Mouse (Mus musculus) myocyte (in vitro differentiated cells): Measurements from ENCODE around the gene Ttpal. TPM values are rescaled to one million over a fixed set of nuclear protein-coding genes. Genes with fewer than 3 reads are reported as not detected.

Experiments
- H3K27me3 ChIP-seq: one replicate; pipeline ENCODE4 v1.6.1; 2011; ENCODE audit not compliant: control insufficient read depth, insufficient read depth, insufficient read length
- H3K36me3 ChIP-seq: one replicate; pipeline ENCODE4 v1.6.1; 2011; ENCODE audit not compliant: control insufficient read depth, insufficient read depth
- H3K4me2 ChIP-seq: one replicate; pipeline ENCODE4 v1.6.1; 2011; ENCODE audit warnings: low read depth, control low read depth
- H3K4me3 ChIP-seq: one replicate; pipeline ENCODE4 v1.5.1; 2011; ENCODE audit warnings: mild to moderate bottlenecking, control low read depth, moderate library complexity
- H3K79me2 ChIP-seq: one replicate; pipeline ENCODE4 v1.6.1; 2011; ENCODE audit not compliant: control insufficient read depth, insufficient read depth
- H3ac ChIP-seq: one replicate; pipeline ENCODE4 v1.6.1; 2011; ENCODE audit not compliant: control insufficient read depth, insufficient read length
- CEBPB ChIP-seq: IDR thresholded peaks from 2 replicates; pipeline ENCODE4 v1.6.1; 2011; ENCODE audit warnings: mild to moderate bottlenecking, moderate library complexity; ENCODE audit not compliant: poor library complexity, insufficient read depth, severe bottlenecking
- E2F4 ChIP-seq: IDR thresholded peaks from one replicate; pipeline ENCODE4 v1.6.1; 2011; ENCODE audit warnings: mild to moderate bottlenecking, control low read depth, moderate library complexity; ENCODE audit not compliant: insufficient read depth
- MAX ChIP-seq: IDR thresholded peaks from one replicate; pipeline ENCODE4 v1.6.1; 2011; ENCODE audit warnings: low read depth, mild to moderate bottlenecking, control low read depth
- MYOD1 ChIP-seq, 3 experiments: IDR thresholded peaks; one replicate each; pipeline ENCODE4 v1.6.1; 2011; ENCODE audit warnings: control low read depth in 2 of 3, low read depth in 2 of 3, mild to moderate bottlenecking in 2 of 3, moderate library complexity in 1 of 3; ENCODE audit not compliant: insufficient read length in 2 of 3, control insufficient read depth in 1 of 3
- MYOG ChIP-seq, 3 experiments: IDR thresholded peaks; one replicate each; pipeline ENCODE4 v1.6.1; 2011; ENCODE audit warnings: control low read depth in 2 of 3, low read depth in 2 of 3, mild to moderate bottlenecking in 2 of 3; ENCODE audit not compliant: insufficient read length in 2 of 3, control insufficient read depth in 1 of 3, insufficient read depth in 1 of 3
- POLR2A ChIP-seq: IDR thresholded peaks from one replicate; pipeline ENCODE4 v1.6.1; 2011; ENCODE audit warnings: low read depth, mild to moderate bottlenecking, control low read depth, moderate library complexity; ENCODE audit not compliant: insufficient read length
- POLR2AphosphoS2 ChIP-seq: IDR thresholded peaks from one replicate; pipeline ENCODE4 v1.6.1; 2011; ENCODE audit warnings: low read depth, control low read depth; ENCODE audit not compliant: insufficient read length
- REST ChIP-seq: IDR thresholded peaks from one replicate; pipeline ENCODE4 v1.6.1; 2011; ENCODE audit warnings: mild to moderate bottlenecking, control low read depth, moderate library complexity; ENCODE audit not compliant: insufficient read depth, insufficient read length
- SRF ChIP-seq: IDR thresholded peaks from one replicate; pipeline ENCODE4 v1.6.1; 2011; ENCODE audit warnings: low read depth; ENCODE audit not compliant: control insufficient read depth, insufficient read length
- TCF12 ChIP-seq: IDR thresholded peaks from one replicate; pipeline ENCODE4 v1.6.1; 2011; ENCODE audit warnings: mild to moderate bottlenecking, control low read depth; ENCODE audit not compliant: poor library complexity, insufficient read depth, severe bottlenecking
- TCF3 ChIP-seq: IDR thresholded peaks from one replicate; pipeline ENCODE4 v1.6.1; 2011; ENCODE audit warnings: low read depth, control low read depth; ENCODE audit not compliant: insufficient read length
- USF1 ChIP-seq: IDR thresholded peaks from one replicate; pipeline ENCODE4 v1.6.1; 2011; ENCODE audit warnings: low read depth, mild to moderate bottlenecking, control low read depth, moderate library complexity
- polyA plus RNA-seq: library from polyadenylated mRNA; unstranded; fragments of >200 nt; fragmentation: generic; extraction: Trizol; gene quantifications from one replicate; pipeline ENCODE4 v1.2.1, GENCODE M21; 2012; ENCODE audit warnings: missing spikeins

The Ttpal gene
- polyA plus RNA-seq, 1 experiment, result 20.2 TPM

- Histone ChIP-seq H3K27me3 (no peaks in the 10 kb centered on the region), H3K79me2 (peaks cover 87% of the 10 kb centered on the region), H3ac (no peak overlapping the region), H3K36me3 (no peaks in the 10 kb centered on the region), H3K4me2 (peak overlapping the region; percentile 86), H3K4me3 (no peak overlapping the region)
- TF ChIP-seq MYOG (IDR thresholded peaks at IDR 0.05; ENCODE audit: control insufficient read depth in 1 of 3, insufficient read depth in 1 of 3, insufficient read length in 2 of 3, low read depth in 2 of 3) (no peak), POLR2A (no peak), E2F4 (no peak), MAX (no peak), TCF3 (no peak), MYOD1 (IDR thresholded peaks at IDR 0.05; ENCODE audit: control insufficient read depth in 1 of 3, insufficient read length in 2 of 3, low read depth in 2 of 3) (no peak), USF1 (no peak), REST (no peak), CEBPB (no peak), TCF12 (no peak), POLR2AphosphoS2 (no peak), SRF (no peak)
These were observed 61.8 kb downstream of the Ttpal start for GRCm38 (mm10) chr2:163663930-163664329.

- H3K4me2 ChIP-seq, result peak overlapping the region; percentile 8
- no peaks in the 10 kb centered on the region for H3K27me3 ChIP-seq
- H3K36me3 ChIP-seq, result no peaks in the 10 kb centered on the region
- H3K79me2 ChIP-seq, result peaks cover 89% of the 10 kb centered on the region
- no peak overlapping the region for H3K4me3 ChIP-seq
- no peak for TF ChIP-seq TCF12
- no peak for TF ChIP-seq USF1
- TF ChIP-seq MYOG (IDR thresholded peaks at IDR 0.05; ENCODE audit: control insufficient read depth in 1 of 3, insufficient read depth in 1 of 3, insufficient read length in 2 of 3, low read depth in 2 of 3), result no peak
- no peak for TF ChIP-seq MYOD1 (IDR thresholded peaks at IDR 0.05; ENCODE audit: control insufficient read depth in 1 of 3, insufficient read length in 2 of 3, low read depth in 2 of 3)
- TF ChIP-seq REST, result no peak
- no peak for TF ChIP-seq POLR2AphosphoS2
- TF ChIP-seq TCF3, result no peak
- no peak for TF ChIP-seq E2F4
- no peak for TF ChIP-seq POLR2A
- TF ChIP-seq CEBPB, result no peak
- TF ChIP-seq MAX, result no peak
- H3ac ChIP-seq, result no peak overlapping the region
These were observed 64.9 kb downstream of the Ttpal start for GRCm38 (mm10) chr2:163667045-163667444.

Other genes with a start within 250 kb of the Ttpal start
- 217 TPM for gene Jph2, start 204.3 kb upstream of the Ttpal start, polyA plus RNA-seq
- gene Oser1, start 177.6 kb upstream of the Ttpal start, polyA plus RNA-seq, result 30.3 TPM
- gene Gdap1l1, start 163.8 kb upstream of the Ttpal start, polyA plus RNA-seq, result 0.43 TPM
- gene Fitm2, start 129.7 kb upstream of the Ttpal start, polyA plus RNA-seq, result 24.6 TPM
- 44.0 TPM for gene R3hdml, start 110.0 kb upstream of the Ttpal start, polyA plus RNA-seq
- not detected for gene Hnf4a, start 95.5 kb upstream of the Ttpal start, polyA plus RNA-seq
- 88.9 TPM for gene Serinc3, start 42.8 kb downstream of the Ttpal start, polyA plus RNA-seq
- gene Pkig, start 56.1 kb downstream of the Ttpal start, polyA plus RNA-seq, result 799 TPM
- gene Ada, start 147.9 kb downstream of the Ttpal start, polyA plus RNA-seq, result 0.60 TPM
- gene Ccn5, start 218.5 kb downstream of the Ttpal start, polyA plus RNA-seq, result 2.0 TPM